Mouse (Mus musculus): ENCODE results near the gene Gm3250. TPM values are rescaled to one million over a fixed set of nuclear protein-coding genes. Genes with fewer than 3 reads are reported as not detected.
"Not testable (repeated sequence)": the region's sequence is repeated elsewhere in the genome, so short reads cannot be mapped to it uniquely, and the experiment has no call there.

Gene Gm3250
- polyA plus RNA-seq (2015; fragmentation: Nextera tagmentation; extraction: Ambion mirVana) = not detected in 2 replicates

DNA sequence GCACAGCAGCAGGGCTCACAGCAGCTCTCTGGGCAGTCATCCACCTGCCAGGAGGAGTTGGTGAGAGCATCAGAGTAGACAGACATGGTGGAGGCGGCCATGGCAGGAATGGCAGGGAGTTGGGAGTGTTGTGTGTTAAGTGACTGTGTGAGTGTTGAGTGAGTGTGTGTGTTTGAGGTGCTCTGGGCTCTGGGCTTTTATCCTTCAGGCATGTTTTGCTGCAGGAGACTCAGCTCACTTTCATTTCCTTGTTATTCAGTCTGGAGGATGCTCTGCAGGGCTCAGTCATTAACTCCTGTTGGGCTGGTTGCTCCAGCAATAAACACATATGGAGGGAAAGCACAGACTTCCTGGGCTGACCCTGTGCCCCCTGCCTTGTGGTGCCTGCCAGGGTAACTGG, at the start of gene Gm3250:
Gene Gm3250 (minus strand): TSS at position 101 of the 400 bp plus-strand sequence.
- not testable (repeated sequence) for ATAC-seq (ENCODE audit: extremely low read depth, insufficient number of reproducible peaks, low FRiP score, low TSS enrichment); H3K4me3 ChIP-seq; H3K36me3 ChIP-seq; H3K9ac ChIP-seq; H3K4me1 ChIP-seq; H3K4me2 ChIP-seq; H3K27ac ChIP-seq (replicated peaks); H3K27me3 ChIP-seq (replicated peaks); H3K9me3 ChIP-seq
- 40% methylated on average over 1 of the region's 1 CpGs for WGBS

DNA sequence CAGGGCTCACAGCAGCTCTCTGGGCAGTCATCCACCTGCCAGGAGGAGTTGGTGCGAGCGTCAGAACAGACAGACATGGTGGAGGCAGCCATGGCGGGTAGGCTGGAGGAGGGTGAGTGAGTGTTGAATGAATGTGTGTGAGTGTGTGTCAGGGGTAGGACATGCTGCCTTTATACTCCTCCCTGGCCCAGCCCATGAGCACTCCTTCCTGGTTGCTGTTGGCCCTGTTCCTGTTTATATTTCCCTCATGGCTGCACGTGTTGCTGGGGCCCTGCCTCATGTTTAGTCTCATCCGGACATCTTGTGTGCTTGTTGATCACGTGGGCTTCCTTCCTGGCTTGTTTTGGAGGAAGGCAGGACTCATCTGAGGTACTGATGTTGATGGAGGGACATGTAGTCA, 44.6 kb upstream of the Gm3250 start, which contains the start of gene Krtap10-4:
Gene Krtap10-4 (minus strand): TSS at position 145 of the 400 bp plus-strand sequence.
- Histone ChIP-seq H3K9ac (no peak within 1 kb of the TSS), H3K9me3 (peaks cover 4% of the 10 kb centered on the region; the same call in 1 of the 2 replicates), H3K36me3 (no peaks in the 10 kb centered on the region), H3K4me2 (no peak within 1 kb of the TSS), H3K27me3 (replicated peaks) (no peaks in the 10 kb centered on the region), H3K4me1 (no peaks in the 10 kb centered on the region), H3K4me3 (no peak within 1 kb of the TSS), H3K27ac (replicated peaks) (no peak within 1 kb of the TSS)
- ATAC-seq (ENCODE audit: extremely low read depth, insufficient number of reproducible peaks, low FRiP score, low TSS enrichment) = no peak
- WGBS = 52% methylated on average over 6 of the region's 6 CpGs

GRCm38 (mm10) chr10:77819203-77819602, 36.9 kb upstream of the Gm3250 start:
- H3K9ac ChIP-seq = no peak overlapping the region
- H3K36me3 ChIP-seq = no peaks in the 10 kb centered on the region
- no peak overlapping the region for H3K4me3 ChIP-seq
- 35% methylated on average over 4 of the region's 4 CpGs for WGBS
- H3K4me2 ChIP-seq = no peak overlapping the region
- peaks cover 4% of the 10 kb centered on the region; the same call in 1 of the 2 replicates for H3K27me3 ChIP-seq (replicated peaks)
- no peak for ATAC-seq (ENCODE audit: extremely low read depth, insufficient number of reproducible peaks, low FRiP score, low TSS enrichment)
- peaks cover 4% of the 10 kb centered on the region; the same call in 1 of the 2 replicates for H3K9me3 ChIP-seq
- H3K27ac ChIP-seq (replicated peaks) = no peak overlapping the region
- no peaks in the 10 kb centered on the region for H3K4me1 ChIP-seq

DNA sequence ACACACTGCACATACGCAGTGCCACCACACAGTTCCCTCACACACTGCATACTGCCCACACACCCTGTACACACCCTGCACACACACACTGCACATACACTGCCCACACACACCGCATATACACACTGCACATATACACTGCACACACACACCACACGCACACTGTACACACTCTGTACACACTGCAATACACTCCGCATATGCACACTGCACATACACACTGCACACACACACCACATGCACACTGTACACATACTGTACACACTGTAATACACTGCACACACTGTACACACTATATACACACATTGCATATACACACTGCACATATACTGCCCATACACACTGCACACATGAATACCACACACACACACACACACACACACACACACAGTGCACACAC, 36.2 kb upstream of the Gm3250 start:
- Histone ChIP-seq H3K4me2 (no peak overlapping the region), H3K36me3 (no peaks in the 10 kb centered on the region), H3K27me3 (replicated peaks) (peaks cover 8% of the 10 kb centered on the region; the same call in 1 of the 2 replicates), H3K4me3 (no peak overlapping the region), H3K4me1 (no peaks in the 10 kb centered on the region), H3K9me3 (no peaks in the 10 kb centered on the region), H3K27ac (replicated peaks) (no peak overlapping the region), H3K9ac (no peak overlapping the region)
- 91% methylated on average over 4 of the region's 4 CpGs for WGBS
- ATAC-seq (ENCODE audit: extremely low read depth, insufficient number of reproducible peaks, low FRiP score, low TSS enrichment) = peak; percentile 10; the same call in 1 of the 2 replicates

DNA sequence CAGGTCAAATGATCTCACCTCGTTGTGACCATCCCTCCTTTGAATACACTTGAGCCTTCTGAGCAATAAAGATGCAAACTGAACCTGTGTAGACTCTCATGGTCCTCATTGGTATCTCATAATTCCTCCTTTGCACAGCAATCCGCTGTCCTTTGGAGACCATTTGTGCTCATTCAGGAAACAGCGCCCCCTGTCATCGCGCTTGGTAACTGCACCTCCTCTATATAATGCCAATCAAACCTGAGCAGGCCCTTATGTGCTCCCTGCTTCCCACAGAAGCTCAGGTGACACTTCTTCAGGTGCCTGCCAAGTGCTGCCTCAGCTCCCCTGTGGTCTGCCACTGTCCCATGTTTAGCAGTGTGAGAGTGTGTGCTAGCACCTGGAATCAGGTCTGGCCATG, 33.2 kb upstream of the Gm3250 start:
- no peak for ATAC-seq (ENCODE audit: extremely low read depth, insufficient number of reproducible peaks, low FRiP score, low TSS enrichment)
- no peak overlapping the region for H3K4me2 ChIP-seq
- H3K9ac ChIP-seq = no peak overlapping the region
- H3K27me3 ChIP-seq (replicated peaks) = peaks cover 11% of the 10 kb centered on the region; the same call in 1 of the 2 replicates
- 21% methylated on average over 5 of the region's 5 CpGs for WGBS
- H3K4me1 ChIP-seq = no peaks in the 10 kb centered on the region
- no peak overlapping the region for H3K27ac ChIP-seq (replicated peaks)
- no peaks in the 10 kb centered on the region for H3K9me3 ChIP-seq
- no peaks in the 10 kb centered on the region for H3K36me3 ChIP-seq
- H3K4me3 ChIP-seq = no peak overlapping the region

GRCm38 (mm10) chr10:77814382-77814781, 32.0 kb upstream of the Gm3250 start, which contains the start of gene Gm2696:
Gene Gm2696 (plus strand): TSS chr10:77814682.
- Histone ChIP-seq H3K27ac (replicated peaks) (no peak within 1 kb of the TSS), H3K4me2 (no peak within 1 kb of the TSS), H3K9ac (no peak within 1 kb of the TSS), H3K36me3 (no peaks in the 10 kb centered on the region), H3K4me1 (no peaks in the 10 kb centered on the region), H3K4me3 (no peak within 1 kb of the TSS), H3K27me3 (replicated peaks) (peaks cover 11% of the 10 kb centered on the region; the same call in 1 of the 2 replicates), H3K9me3 (peaks cover 3% of the 10 kb centered on the region; the same call in 1 of the 2 replicates)
- 37% methylated on average over 4 of the region's 4 CpGs for WGBS
- no peak for ATAC-seq (ENCODE audit: extremely low read depth, insufficient number of reproducible peaks, low FRiP score, low TSS enrichment)

GRCm38 (mm10) chr10:77811743-77812142, 29.4 kb upstream of the Gm3250 start, which contains the start of gene Gm9507:
Gene Gm9507 (minus strand): TSS chr10:77811843.
- WGBS = 58% methylated on average over 5 of the region's 5 CpGs
- Histone ChIP-seq H3K27me3 (replicated peaks) (peaks cover 11% of the 10 kb centered on the region; the same call in 1 of the 2 replicates), H3K4me3 (no peak within 1 kb of the TSS), H3K4me1 (no peaks in the 10 kb centered on the region), H3K36me3 (no peaks in the 10 kb centered on the region), H3K9me3 (peaks cover 3% of the 10 kb centered on the region; the same call in 1 of the 2 replicates), H3K4me2 (no peak within 1 kb of the TSS), H3K9ac (no peak within 1 kb of the TSS), H3K27ac (replicated peaks) (no peak within 1 kb of the TSS)
- ATAC-seq (ENCODE audit: extremely low read depth, insufficient number of reproducible peaks, low FRiP score, low TSS enrichment) = no peak

DNA sequence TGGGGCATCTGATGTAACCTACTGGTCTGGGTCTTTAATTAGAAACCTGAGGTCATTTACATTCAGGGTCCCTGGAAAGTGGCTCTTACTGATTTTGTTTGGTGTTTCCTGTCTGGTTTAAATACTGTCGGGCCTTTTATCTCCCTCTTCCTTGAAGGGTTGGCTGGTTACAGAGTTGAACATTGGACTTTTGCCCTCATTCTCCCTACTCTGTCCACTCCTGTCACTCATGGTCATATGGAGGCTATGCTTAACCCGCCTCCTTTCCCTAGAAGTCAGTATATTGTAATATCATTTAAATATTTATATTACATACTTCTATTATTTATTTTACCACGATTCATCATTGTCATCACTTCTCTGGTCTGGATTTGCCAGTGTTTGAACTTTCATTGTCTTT, 21.8 kb upstream of the Gm3250 start:
- Histone ChIP-seq H3K4me3 (no peak overlapping the region), H3K27me3 (replicated peaks) (no peaks in the 10 kb centered on the region), H3K9me3 (no peaks in the 10 kb centered on the region), H3K4me2 (no peak overlapping the region), H3K36me3 (no peaks in the 10 kb centered on the region), H3K27ac (replicated peaks) (no peak overlapping the region), H3K4me1 (peaks cover 4% of the 10 kb centered on the region), H3K9ac (no peak overlapping the region)
- ATAC-seq (ENCODE audit: extremely low read depth, insufficient number of reproducible peaks, low FRiP score, low TSS enrichment) = no peak
- 62% methylated on average over 3 of the region's 3 CpGs for WGBS

- H3K9ac ChIP-seq = no peak within 1 kb of the TSS
- no peaks in the 10 kb centered on the region for H3K27me3 ChIP-seq (replicated peaks)
- peaks cover 19% of the 10 kb centered on the region for H3K4me1 ChIP-seq
- H3K36me3 ChIP-seq = no peaks in the 10 kb centered on the region
- H3K27ac ChIP-seq (replicated peaks) = peak within 1 kb of the TSS; percentile 30; the same call in 1 of the 2 replicates
- no peaks in the 10 kb centered on the region for H3K9me3 ChIP-seq
- H3K4me2 ChIP-seq = no peak within 1 kb of the TSS
- ATAC-seq (ENCODE audit: extremely low read depth, insufficient number of reproducible peaks, low FRiP score, low TSS enrichment) = no peak
- 53% methylated on average over 8 of the region's 8 CpGs for WGBS
- H3K4me3 ChIP-seq = no peak within 1 kb of the TSS
Observed at GRCm38 (mm10) chr10:77798921-77799508, 16.7 kb upstream of the Gm3250 start, which contains the start of gene Gm19668. Gene Gm19668 (minus strand): TSS chr10:77799133.

GRCm38 (mm10) chr10:77798164-77798920, 16.0 kb upstream of the Gm3250 start:
- H3K36me3 ChIP-seq; H3K4me3 ChIP-seq; H3K27me3 ChIP-seq (replicated peaks); H3K4me2 ChIP-seq; H3K9me3 ChIP-seq; ATAC-seq (ENCODE audit: extremely low read depth, insufficient number of reproducible peaks, low FRiP score, low TSS enrichment); H3K9ac ChIP-seq: not testable (repeated sequence)
- Histone ChIP-seq H3K4me1 (peaks cover 19% of the 10 kb centered on the region), H3K27ac (replicated peaks) (peak overlapping the region; percentile 30; the same call in 1 of the 2 replicates)
- 27% methylated on average over 3 of the region's 3 CpGs for WGBS

DNA sequence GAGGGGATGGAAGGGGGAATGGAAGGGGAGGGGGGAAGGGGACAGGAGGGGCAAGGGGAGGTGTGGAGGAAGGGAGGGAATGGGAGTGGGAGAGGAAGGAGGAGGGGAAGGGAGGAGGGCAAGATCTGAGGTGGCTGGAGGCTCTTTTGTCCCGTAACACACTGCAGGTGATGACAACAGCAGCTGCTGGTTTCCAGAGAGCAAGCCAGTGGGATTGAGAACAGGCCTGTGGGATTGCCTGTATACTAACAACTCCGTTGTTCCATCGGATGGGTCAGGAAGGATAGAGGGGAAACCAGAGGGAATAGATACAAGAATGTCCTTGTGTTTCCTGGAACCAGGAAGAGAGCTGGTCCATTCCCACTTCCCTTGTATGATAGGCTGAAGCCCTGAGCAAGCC, 15.3 kb upstream of the Gm3250 start:
- ATAC-seq (ENCODE audit: extremely low read depth, insufficient number of reproducible peaks, low FRiP score, low TSS enrichment) = no peak
- no peak overlapping the region for H3K4me3 ChIP-seq
- H3K27me3 ChIP-seq (replicated peaks) = no peaks in the 10 kb centered on the region
- WGBS = 5% methylated on average over 3 of the region's 3 CpGs
- H3K4me1 ChIP-seq = peaks cover 19% of the 10 kb centered on the region
- no peaks in the 10 kb centered on the region for H3K9me3 ChIP-seq
- no peak overlapping the region for H3K4me2 ChIP-seq
- H3K27ac ChIP-seq (replicated peaks) = peak overlapping the region; percentile 30; the same call in 1 of the 2 replicates
- H3K36me3 ChIP-seq = no peaks in the 10 kb centered on the region
- no peak overlapping the region for H3K9ac ChIP-seq
